Mouse (Mus musculus): ENCODE measurements around the gene 4930435E12Rik. TPM values are rescaled to one million over a fixed set of nuclear protein-coding genes. Genes with fewer than 3 reads are reported as not detected.
"Not testable (repeated sequence)": the region's sequence is repeated elsewhere in the genome, so short reads cannot be mapped to it uniquely, and the experiment has no call there.

The 4930435E12Rik gene
- total RNA-seq (2021), result not detected
- long read RNA-seq, experiment 1, result 0 reads
- long read RNA-seq, experiment 2, result 0 reads

- DNase-seq, result no peak
These were observed at the start of gene 4930435E12Rik for GRCm38 (mm10) chr16:38828649-38829048. 4930435E12Rik (minus strand) TSS chr16:38828749.

- DNase-seq, result no peak
These were observed 45.9 kb upstream of the 4930435E12Rik start for GRCm38 (mm10) chr16:38874481-38874880.

- no peak for DNase-seq
These were observed 44.7 kb upstream of the 4930435E12Rik start for GRCm38 (mm10) chr16:38873231-38873630.

- DNase-seq, result peak in 1 of 2 experiments; percentile 0
These were observed 35.8 kb upstream of the 4930435E12Rik start for GRCm38 (mm10) chr16:38864358-38864757.

GRCm38 (mm10) chr16:38860548-38860947 lies 32.0 kb upstream of the 4930435E12Rik start:
- DNase-seq, result no peak

GRCm38 (mm10) chr16:38858120-38858749 lies 29.7 kb upstream of the 4930435E12Rik start:
- DNase-seq, result peak in 1 of 2 experiments; percentile 10

GRCm38 (mm10) chr16:38812521-38812920 lies 16.0 kb downstream of the 4930435E12Rik start:
- peak; percentile 64 to 74 for DNase-seq

- no peak for DNase-seq
These were observed 18.4 kb downstream of the 4930435E12Rik start for GRCm38 (mm10) chr16:38810196-38810595.

- DNase-seq, result not testable (repeated sequence)
These were observed 20.8 kb downstream of the 4930435E12Rik start for GRCm38 (mm10) chr16:38807796-38808195.

- no peak for DNase-seq
These were observed 28.5 kb downstream of the 4930435E12Rik start, which contains the start of gene Upk1b for GRCm38 (mm10) chr16:38800091-38800490. Upk1b (minus strand) TSS chr16:38800328.

GRCm38 (mm10) chr16:38798957-38799450 lies 29.5 kb downstream of the 4930435E12Rik start:
- no peak for DNase-seq

GRCm38 (mm10) chr16:38793120-38793519 lies 35.4 kb downstream of the 4930435E12Rik start:
- no peak for DNase-seq

GRCm38 (mm10) chr16:38789966-38790365 lies 38.6 kb downstream of the 4930435E12Rik start:
- no peak for DNase-seq

- DNase-seq, result no peak
These were observed 39.5 kb downstream of the 4930435E12Rik start for GRCm38 (mm10) chr16:38789016-38789415.

GRCm38 (mm10) chr16:38785301-38785700 lies 43.2 kb downstream of the 4930435E12Rik start:
- DNase-seq, result no peak

- DNase-seq, result no peak
These were observed 46.0 kb downstream of the 4930435E12Rik start for GRCm38 (mm10) chr16:38782524-38783067.

- DNase-seq, result no peak
These were observed 46.6 kb downstream of the 4930435E12Rik start for GRCm38 (mm10) chr16:38781946-38782345.

GRCm38 (mm10) chr16:38780960-38781572 lies 47.5 kb downstream of the 4930435E12Rik start:
- no peak for DNase-seq

- no peak for DNase-seq
These were observed 52.2 kb downstream of the 4930435E12Rik start for GRCm38 (mm10) chr16:38776342-38776741.

GRCm38 (mm10) chr16:38774964-38775746 lies 53.4 kb downstream of the 4930435E12Rik start:
- no peak for DNase-seq

- no peak for DNase-seq
These were observed 55.5 kb downstream of the 4930435E12Rik start for GRCm38 (mm10) chr16:38772906-38773496.

GRCm38 (mm10) chr16:38771145-38771544 lies 57.4 kb downstream of the 4930435E12Rik start:
- DNase-seq, result no peak

Measured in adrenal gland, postnatal 36 days (tissue).